Mouse (Mus musculus): ENCODE results near the gene Cdc40. TPM values are rescaled to one million over a fixed set of nuclear protein-coding genes. Genes with fewer than 3 reads are reported as not detected.

The Cdc40 gene
- polyA plus RNA-seq, 1 experiment = 4.1 TPM

DNA sequence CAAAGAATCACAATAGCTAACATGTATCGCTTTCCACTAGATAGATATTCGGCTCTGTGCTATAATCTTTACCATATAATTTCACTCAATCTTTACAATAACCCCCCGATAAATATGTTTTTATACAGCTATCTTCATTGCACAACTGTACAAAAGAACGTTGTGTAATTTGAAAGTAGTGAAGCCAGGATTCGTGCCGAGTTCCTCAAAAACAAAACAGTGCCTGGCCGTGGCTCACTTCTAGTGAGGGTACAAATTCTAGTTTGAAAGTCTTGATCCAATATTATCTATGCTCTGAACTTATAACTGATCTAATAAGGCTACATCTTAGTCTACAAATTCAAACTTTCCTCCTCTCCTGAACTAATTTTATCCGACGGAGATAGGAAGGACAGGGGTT is 778 bp downstream of the Cdc40 start:
- no peak for TF ChIP-seq GATA1 (IDR thresholded peaks at IDR 0.05; ENCODE audit: low read length)

DNA sequence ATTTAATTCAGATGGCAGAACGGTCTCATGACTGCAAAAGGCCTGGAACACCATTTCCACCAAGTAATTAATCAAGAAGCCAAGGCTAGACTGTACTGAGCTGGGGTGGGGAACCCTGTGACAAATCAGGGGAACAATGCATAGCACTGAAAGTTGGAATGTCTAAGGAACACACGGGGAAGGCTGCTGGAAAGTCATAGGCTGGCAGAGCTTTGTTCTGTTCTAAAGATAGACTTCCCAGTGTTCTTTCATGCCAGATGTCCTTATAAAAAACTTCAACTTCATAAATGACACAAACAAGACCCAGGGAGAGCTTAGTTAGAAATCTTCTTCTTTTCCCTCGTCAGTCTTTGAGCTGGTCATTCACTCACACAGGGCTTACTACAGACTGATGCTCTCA is 1.9 kb downstream of the Cdc40 start:
- no peak for TF ChIP-seq GATA1 (IDR thresholded peaks at IDR 0.05; ENCODE audit: low read length)

DNA sequence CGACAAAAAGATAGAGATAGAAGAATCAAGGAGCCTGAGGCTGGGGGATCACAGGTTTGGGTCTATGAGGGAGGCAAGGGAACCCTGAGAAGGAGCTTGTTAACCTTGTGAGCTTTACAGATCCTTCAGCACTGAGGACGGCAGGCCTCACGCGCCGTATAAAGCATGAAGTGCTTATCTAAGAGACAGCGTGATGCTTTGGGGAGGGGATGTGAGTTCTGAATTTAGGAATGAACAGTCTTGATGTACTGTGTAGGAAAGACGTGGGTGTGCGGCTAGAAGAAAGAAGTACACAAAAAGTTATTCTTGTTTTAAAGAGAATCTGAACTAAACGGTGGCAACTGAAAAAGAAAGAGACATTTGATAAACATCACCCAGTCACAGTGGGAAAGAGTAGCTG is 3.1 kb downstream of the Cdc40 start:
- no peak for TF ChIP-seq GATA1 (IDR thresholded peaks at IDR 0.05; ENCODE audit: low read length)

DNA sequence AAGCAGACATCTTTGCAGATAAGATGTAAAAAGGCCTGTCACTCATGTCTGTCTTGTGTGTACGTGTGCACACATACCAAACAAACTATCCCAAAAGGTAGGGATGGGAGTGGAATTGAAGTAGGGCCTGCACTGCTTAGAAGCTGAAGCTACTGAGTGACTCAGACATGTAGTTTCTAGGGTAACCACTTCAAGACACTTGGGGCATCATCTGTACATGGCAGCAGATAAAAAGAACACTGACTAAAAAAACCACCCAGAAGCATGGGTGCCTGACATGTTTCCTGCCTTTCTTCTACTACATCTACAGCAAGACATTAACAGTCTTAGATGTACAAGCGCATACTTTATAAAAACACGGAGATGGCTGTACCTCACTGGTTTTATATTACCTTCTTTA is 4.9 kb downstream of the Cdc40 start:
- TF ChIP-seq GATA1 (IDR thresholded peaks at IDR 0.05; ENCODE audit: low read length) = no peak

DNA sequence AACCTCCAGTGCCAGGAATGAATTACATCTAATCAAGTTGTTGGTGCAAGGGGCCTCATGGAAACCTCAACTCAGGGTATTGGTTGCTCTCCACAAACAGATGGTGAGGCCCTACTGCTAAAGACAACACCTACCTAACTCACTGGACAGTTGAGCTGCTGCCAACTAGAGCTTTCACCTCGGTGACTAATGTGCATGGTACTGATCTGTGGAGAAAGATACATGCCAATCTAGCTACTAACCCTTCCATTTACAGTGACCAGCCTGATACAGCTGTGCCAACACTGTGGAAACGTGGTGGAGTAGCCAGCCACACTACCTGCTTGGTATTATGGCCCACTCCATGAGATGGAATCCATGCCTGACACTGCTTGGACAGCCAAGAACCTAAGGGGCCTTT is 11.1 kb downstream of the Cdc40 start:
- no peak for TF ChIP-seq GATA1 (IDR thresholded peaks at IDR 0.05; ENCODE audit: low read length)

DNA sequence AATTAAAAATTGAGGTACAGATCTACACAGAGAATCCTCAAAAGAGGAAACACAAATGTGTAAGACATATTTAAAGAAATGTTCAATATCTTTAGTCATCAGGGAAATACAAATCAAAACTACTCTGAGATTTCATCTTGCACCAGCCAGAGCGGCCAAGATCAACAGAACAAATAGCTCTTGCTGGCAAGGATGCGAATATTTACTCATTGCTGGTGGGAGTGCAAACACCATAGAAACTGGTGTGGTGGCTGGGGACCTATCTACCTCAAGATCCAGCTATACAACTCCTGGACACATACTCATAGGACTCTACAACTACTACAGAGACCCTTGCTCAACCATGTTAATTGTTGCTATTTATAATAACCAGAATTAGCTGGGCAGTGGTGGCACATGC is 11.8 kb downstream of the Cdc40 start:
- TF ChIP-seq GATA1 (IDR thresholded peaks at IDR 0.05; ENCODE audit: low read length) = no peak

DNA sequence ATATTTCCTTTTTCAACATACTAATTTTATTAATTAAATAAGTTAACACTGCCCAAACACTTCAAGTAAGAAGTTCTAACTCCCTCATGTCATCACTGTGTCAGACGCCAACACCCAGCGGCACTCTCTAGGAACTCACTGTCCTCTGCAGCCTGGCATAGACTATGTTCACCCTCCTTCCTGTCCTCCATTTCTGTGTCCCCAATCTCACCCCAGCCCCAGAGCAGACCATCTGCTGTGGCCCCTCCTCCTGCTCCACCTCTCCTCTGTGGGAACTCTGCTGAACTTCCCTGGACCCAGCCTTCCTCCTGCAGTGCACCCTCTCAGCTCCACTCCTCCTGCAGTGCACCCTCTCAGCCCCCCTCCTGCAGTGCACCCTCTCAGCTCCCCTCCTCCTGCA is 15.0 kb downstream of the Cdc40 start:
- TF ChIP-seq GATA1 (IDR thresholded peaks at IDR 0.05; ENCODE audit: low read length) = no peak

DNA sequence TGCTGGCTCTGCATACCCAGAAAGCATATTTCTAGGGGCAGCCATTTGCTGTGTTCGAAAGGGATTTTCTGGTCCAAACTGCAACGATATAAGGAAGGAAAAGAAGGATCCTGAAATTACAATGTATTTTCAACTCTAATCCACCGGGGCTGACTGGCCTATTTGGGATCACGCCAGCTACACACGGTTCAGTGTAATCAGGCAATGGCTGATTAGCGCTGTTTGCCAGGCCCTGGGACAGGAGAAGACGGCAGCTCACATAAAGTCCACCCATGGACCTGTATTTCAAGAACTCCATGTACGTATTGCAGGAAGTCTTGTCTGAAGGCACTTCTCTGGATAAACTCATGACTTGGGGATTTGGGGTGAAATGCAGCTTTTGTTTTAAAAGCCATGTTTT is 25.5 kb downstream of the Cdc40 start:
- no peak for TF ChIP-seq GATA1 (IDR thresholded peaks at IDR 0.05; ENCODE audit: low read length)

DNA sequence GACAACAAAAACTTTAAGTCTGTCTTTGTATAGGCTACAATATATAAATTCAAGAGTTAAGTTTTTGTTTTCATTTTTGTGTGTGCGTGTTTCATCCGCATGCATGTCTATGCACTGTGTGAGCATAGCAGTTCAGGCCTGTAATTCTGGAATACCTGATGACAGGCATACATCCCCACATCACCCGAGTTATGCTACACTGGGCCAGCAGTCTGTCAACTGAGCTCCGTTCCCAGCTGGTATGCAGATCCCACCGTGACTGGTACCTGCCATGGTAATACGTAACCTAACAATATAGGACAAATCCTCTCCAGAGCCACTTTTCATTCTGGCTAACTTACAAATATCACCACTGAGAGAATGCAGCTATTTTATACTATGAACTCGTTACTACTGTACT is 26.4 kb downstream of the Cdc40 start:
- no peak for TF ChIP-seq GATA1 (IDR thresholded peaks at IDR 0.05; ENCODE audit: low read length)

DNA sequence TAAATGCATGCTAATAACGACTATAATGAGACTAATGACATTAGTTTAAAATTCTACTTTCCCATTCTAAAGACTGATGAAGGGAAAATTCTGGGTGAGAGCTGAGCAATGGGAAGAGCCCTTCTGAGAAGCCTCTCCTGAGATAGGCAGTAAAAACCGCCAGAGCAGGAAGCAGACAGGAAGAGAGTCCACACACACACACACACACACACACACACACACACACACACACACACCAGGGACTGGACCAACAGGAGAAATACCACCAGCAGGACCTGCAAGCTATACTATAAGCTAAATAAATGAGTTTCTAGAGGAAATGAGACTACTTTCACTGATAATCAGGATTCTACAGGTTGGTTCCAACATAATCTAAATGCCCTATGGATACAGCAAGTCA is 27.5 kb downstream of the Cdc40 start:
- TF ChIP-seq GATA1 (IDR thresholded peaks at IDR 0.05; ENCODE audit: low read length) = no peak

DNA sequence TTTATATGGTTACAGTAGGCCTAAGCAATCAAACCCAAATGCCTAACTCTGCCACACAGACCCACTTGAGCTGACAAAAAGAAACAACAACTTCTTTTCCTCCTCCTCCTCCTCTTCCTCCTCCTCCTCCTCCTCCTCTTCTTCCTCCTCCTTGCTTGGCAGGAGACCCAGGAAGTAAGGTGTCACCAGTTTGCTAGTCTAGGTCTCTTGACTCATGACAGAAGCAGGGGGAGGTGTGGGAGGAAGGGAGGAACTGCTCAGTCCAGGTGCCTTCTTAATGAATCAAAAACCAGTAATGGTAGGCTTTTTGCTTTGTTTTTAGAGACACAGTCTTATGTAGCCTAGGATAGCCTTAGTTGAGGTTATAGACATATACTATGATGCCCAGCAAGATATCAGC is 32.0 kb downstream of the Cdc40 start:
- no peak for TF ChIP-seq GATA1 (IDR thresholded peaks at IDR 0.05; ENCODE audit: low read length)

DNA sequence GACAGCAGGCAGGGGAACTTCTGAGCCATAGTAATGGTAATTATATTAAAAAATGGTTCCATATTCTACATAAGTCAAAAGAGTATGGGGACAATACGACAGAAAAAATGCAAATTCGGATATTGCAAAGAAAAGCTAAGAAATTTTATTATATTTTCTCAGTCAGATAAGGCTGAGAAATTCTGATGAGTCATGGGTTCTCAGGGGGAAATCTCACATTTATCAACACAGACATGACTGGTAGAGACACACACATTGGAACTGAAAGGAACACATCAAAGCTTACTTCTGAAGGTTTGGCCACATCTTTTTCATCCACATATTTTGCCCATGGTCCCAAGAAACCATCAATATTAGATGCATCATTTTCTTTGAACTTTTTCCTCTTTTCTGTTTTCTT is 32.5 kb downstream of the Cdc40 start:
- no peak for TF ChIP-seq GATA1 (IDR thresholded peaks at IDR 0.05; ENCODE audit: low read length)

DNA sequence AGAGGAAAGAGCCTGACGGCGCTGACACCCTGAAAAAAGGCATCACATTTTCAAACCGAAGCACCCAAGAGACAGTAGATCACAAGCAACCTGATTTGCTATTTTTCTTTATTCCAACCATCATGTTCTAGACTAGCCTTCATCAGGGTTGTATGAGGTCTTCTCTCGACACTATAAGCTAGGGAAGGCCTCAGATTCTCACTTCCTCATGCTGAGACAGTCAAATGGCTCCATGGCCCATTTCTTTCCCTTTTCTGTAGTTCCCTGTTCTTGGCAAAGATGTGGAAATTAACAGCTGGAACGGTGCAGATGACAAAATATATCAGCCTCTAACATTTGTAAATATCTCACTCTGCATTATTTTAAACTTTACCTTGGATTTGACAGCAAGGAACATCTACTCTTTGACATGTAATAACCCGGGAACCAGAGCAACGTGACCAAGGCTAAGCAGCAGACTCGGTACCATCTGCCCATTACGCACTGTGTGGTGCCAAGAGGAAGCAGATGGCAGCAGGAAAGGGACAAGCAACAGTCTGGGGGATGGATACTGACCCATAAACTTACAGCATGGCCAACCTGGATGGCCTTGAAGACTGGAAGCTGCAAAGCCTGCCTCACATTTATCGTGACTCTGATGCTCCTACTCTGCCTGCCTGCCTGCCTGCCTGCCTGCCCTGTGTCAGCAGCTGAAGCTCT is 35.8 kb downstream of the Cdc40 start:
- no peak for TF ChIP-seq GATA1 (IDR thresholded peaks at IDR 0.05; ENCODE audit: low read length)

DNA sequence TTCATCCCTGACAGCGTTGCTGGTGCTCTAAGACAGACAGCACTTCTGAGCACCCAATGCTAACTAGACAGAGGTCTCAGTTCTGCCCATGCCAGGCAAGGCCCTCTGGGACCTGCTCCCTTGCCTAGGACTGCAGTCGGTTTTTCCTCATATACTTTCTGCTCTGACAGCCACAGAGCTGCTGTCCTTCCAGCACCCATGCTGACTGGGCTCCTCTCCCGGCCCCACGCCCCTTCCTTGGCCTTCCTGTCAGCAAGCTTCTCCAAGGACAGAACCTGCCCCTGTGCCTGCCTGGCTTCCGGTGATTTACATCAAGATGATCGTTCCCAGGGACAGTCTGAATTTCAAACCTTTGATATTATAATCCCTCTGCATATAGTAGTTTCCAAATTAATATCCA is 37.5 kb downstream of the Cdc40 start:
- TF ChIP-seq GATA1 (IDR thresholded peaks at IDR 0.05; ENCODE audit: low read length) = no peak

DNA sequence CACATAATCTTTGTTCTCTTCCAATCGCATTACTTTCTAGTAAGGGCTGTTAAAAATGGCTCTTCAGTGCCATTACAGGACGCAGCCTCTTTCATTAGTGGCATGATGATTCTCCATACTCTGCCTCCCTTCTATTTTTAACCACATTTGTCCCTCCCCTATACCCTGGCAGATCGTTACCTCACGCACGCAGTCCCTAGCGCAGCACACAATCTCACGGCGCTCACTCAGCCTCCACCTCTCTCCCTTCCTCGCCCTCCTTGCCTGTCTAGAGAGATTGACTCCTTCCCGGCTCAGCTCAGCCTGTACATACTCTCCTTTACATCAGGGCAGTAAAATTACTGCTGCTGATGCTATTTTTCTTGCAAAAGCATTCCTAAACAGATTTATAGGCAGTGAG is 38.6 kb downstream of the Cdc40 start:
- no peak for TF ChIP-seq GATA1 (IDR thresholded peaks at IDR 0.05; ENCODE audit: low read length)

DNA sequence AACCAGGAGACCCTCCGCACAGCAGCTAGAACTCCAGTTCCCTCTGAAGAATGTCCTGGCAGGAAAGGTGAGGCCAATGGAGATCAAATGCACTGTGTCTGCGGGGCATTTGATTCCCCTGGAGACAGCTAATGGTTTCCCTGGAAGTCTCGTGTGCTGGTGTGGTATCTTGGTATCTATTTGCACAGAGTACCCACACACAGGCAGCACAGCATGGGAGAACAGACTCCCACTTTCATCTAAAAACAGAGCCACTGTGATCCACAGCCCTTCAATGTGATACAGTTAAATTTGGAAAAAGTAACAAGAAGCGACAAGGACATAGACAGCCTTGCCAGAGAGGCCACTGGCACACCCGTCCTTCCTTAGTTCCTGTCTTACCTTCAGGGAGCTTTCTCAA is 39.3 kb downstream of the Cdc40 start:
- no peak for TF ChIP-seq GATA1 (IDR thresholded peaks at IDR 0.05; ENCODE audit: low read length)

DNA sequence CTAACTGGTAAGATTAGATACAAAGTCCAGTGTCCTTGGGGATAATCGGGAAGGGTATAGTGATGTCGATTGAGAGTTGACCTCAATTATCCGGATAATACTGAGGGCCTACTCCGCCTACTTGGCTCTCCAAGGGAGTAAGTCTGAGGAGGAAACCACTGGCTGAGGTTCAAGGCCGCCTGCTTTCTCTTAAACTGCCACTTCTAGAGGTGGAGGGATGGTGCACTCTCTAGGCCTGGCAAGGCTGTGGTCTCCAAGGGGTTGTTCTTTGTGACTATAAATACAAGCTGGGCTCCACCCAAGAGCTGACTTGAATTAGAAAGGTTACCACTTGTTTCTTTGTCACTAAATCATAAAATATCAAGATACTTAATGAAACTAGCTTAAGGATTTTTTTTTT is 43.0 kb downstream of the Cdc40 start:
- no peak for TF ChIP-seq GATA1 (IDR thresholded peaks at IDR 0.05; ENCODE audit: low read length)

DNA sequence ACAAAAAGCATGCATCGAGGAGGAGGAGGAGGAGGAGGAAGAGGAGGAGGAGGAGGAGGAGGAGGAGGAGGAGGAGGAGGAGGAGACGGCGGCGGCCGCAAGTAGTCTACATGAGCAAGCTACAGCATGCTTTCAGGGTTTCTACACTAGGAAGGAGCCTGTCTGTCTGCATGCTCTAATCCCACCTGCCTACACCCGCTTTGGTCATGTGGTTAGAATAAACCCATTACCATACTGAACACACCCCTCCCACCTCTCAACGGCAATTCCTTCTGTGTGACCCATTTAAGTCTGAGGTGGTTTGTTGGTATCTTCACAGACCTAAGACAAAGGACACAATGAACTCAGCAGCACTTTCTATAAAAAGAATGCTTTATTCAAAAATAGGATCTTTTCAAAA is 51.8 kb downstream of the Cdc40 start:
- no peak for TF ChIP-seq GATA1 (IDR thresholded peaks at IDR 0.05; ENCODE audit: low read length)

Measured in G1E-ER4 (cell line).